Mouse (Mus musculus): ENCODE measurements around the gene Cd44. TPM values are rescaled to one million over a fixed set of nuclear protein-coding genes. Genes with fewer than 3 reads are reported as not detected.

Cd44 gene
- polyA plus RNA-seq, 1 experiment from 2014 or later, result 24.8 TPM

DNA sequence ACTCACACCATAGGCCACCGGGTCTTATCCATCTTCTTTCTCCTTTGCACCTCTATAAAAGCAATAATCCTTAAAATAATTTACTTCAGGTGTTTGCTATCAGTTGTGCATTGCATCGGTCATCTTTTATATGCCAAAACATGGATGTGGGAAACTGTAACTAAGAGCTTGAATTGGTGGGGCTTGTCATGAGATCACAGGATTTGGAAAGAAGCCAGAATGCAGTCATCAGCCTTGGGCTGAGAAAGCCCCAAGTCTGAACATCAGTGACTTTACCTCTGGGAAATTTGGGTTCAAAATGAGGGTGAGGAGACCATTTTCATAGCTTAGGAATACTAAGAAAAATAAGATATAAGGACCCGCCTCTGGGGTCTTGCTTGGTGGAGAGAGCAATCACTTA lies 4.1 kb upstream of the Cd44 start:
- H3K9ac ChIP-seq (ENCODE audit: low read depth, low read length), result no peak overlapping the region
- H3K9me3 ChIP-seq (replicated peaks; ENCODE audit: control insufficient read depth, low read length), result no peaks in the 10 kb centered on the region
- no peak overlapping the region for H3K27ac ChIP-seq (ENCODE audit: low read depth, low read length)
- H3K36me3 ChIP-seq (ENCODE audit: control insufficient read depth, insufficient read depth, low read length), result no peaks in the 10 kb centered on the region
- peaks cover 10% of the 10 kb centered on the region for H3K4me1 ChIP-seq (ENCODE audit: control insufficient read depth, insufficient read depth, low read length)
- no peak overlapping the region for H3K4me2 ChIP-seq
- H3K27me3 ChIP-seq (ENCODE audit: control insufficient read depth, insufficient read depth, low read length), result no peaks in the 10 kb centered on the region
- ATAC-seq (replicated peaks; ENCODE audit: insufficient number of reproducible peaks, low FRiP score, low TSS enrichment), result no peak
- WGBS (ENCODE audit: insufficient replicate concordance), result 52% methylated on average over 3 of the region's 3 CpGs
- H3K4me3 ChIP-seq (ENCODE audit: low read depth, low read length), result no peak overlapping the region

DNA sequence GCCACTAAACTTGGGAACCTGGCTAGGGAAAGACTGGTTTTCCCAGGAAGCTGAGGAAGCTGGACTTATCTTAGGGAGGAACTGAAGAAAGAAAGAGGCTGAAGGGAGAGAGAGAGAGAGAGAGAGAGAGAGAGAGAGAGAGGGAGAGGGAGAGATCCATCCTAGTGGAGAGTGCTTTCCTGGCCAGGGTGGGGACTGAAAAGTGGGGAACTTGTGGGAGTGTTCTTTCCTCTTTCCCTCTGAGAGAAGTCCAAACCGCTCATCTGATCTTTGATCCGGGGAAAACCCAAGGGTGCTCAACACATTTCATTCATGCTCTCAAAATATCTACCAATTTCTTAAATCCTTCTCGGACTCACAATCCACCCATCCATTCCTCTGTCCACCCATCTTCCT lies 361 bp upstream of the Cd44 start:
- H3K9me3 ChIP-seq (replicated peaks; ENCODE audit: control insufficient read depth, low read length), result no peaks in the 10 kb centered on the region
- peak overlapping the region; percentile 77 for H3K9ac ChIP-seq (ENCODE audit: low read depth, low read length)
- 17% methylated on average over 3 of the region's 3 CpGs for WGBS (ENCODE audit: insufficient replicate concordance)
- peak overlapping the region; percentile 52 for H3K27ac ChIP-seq (ENCODE audit: low read depth, low read length)
- no peaks in the 10 kb centered on the region for H3K36me3 ChIP-seq (ENCODE audit: control insufficient read depth, insufficient read depth, low read length)
- H3K4me2 ChIP-seq, result peak overlapping the region; percentile 73
- H3K4me3 ChIP-seq (ENCODE audit: low read depth, low read length), result peak overlapping the region; percentile 59
- peaks cover 12% of the 10 kb centered on the region for H3K4me1 ChIP-seq (ENCODE audit: control insufficient read depth, insufficient read depth, low read length)
- ATAC-seq (replicated peaks; ENCODE audit: insufficient number of reproducible peaks, low FRiP score, low TSS enrichment), result no peak
- H3K27me3 ChIP-seq (ENCODE audit: control insufficient read depth, insufficient read depth, low read length), result no peaks in the 10 kb centered on the region

DNA sequence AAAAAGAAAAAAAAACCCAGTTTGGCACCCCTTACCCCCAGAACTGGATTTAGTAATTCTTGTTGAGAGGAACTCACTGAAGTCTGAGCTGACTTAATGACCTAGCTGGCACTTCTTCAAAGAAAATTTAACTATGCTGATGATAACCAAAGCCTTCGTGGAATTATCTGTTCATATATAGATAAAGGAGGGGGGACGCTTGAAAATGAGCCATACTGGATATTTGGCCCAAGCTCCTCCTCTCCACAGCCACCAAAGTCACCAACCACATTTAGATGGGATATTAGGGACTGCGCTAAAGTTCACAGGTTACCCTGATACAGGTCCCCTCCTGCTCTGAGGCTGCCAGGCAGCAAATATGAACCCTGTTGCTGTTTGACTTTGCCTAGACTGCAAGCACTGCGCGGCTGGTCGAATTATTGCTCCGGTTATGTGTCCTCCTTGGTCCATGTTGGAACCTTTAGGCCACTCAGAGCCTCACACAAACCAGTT lies 1.2 kb downstream of the Cd44 start:
- 31% methylated on average over 7 of the region's 7 CpGs for WGBS (ENCODE audit: insufficient replicate concordance)
- Histone ChIP-seq H3K4me1 (ENCODE audit: control insufficient read depth, insufficient read depth, low read length) (peaks cover 11% of the 10 kb centered on the region), H3K4me3 (ENCODE audit: low read depth, low read length) (peak overlapping the region; percentile 59), H3K9ac (ENCODE audit: low read depth, low read length) (peak overlapping the region; percentile 77), H3K27ac (ENCODE audit: low read depth, low read length) (peak overlapping the region; percentile 52; the same call in 1 of the 2 replicates), H3K36me3 (ENCODE audit: control insufficient read depth, insufficient read depth, low read length) (no peaks in the 10 kb centered on the region), H3K27me3 (ENCODE audit: control insufficient read depth, insufficient read depth, low read length) (no peaks in the 10 kb centered on the region), H3K4me2 (peak overlapping the region; percentile 73), H3K9me3 (replicated peaks; ENCODE audit: control insufficient read depth, low read length) (no peaks in the 10 kb centered on the region)
- no peak for ATAC-seq (replicated peaks; ENCODE audit: insufficient number of reproducible peaks, low FRiP score, low TSS enrichment)

DNA sequence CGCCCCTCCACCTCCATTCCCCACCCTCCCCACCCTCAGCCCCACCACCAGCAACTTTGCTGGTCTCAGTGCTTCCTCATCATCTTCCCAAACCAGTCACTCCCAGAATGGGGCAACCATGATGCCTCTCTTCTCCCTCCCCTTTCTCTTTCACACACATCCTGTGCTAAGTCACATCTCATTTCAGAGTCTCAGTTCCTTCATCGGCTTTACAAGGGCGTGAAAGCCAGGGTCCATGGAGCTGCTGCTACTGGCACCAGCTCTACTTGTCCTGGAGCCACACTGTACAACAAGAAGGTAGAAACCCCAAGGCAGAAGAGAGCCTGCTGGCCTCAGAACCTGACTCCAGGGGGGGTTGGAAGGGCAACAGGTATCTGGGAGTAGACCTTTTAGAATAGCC lies 2.2 kb downstream of the Cd44 start:
- ATAC-seq (replicated peaks; ENCODE audit: insufficient number of reproducible peaks, low FRiP score, low TSS enrichment), result no peak
- Histone ChIP-seq H3K4me3 (ENCODE audit: low read depth, low read length) (peak overlapping the region; percentile 25; the same call in 1 of the 2 replicates), H3K4me1 (ENCODE audit: control insufficient read depth, insufficient read depth, low read length) (peaks cover 11% of the 10 kb centered on the region), H3K36me3 (ENCODE audit: control insufficient read depth, insufficient read depth, low read length) (no peaks in the 10 kb centered on the region), H3K27me3 (ENCODE audit: control insufficient read depth, insufficient read depth, low read length) (no peaks in the 10 kb centered on the region), H3K9ac (ENCODE audit: low read depth, low read length) (0 out of 2 replicates have a peak overlapping the region, but pooled peaks have one; percentile 34), H3K27ac (ENCODE audit: low read depth, low read length) (no peak overlapping the region), H3K9me3 (replicated peaks; ENCODE audit: control insufficient read depth, low read length) (no peaks in the 10 kb centered on the region), H3K4me2 (peak overlapping the region; percentile 73)
- WGBS (ENCODE audit: insufficient replicate concordance), result 51% methylated on average over 2 of the region's 3 CpGs

DNA sequence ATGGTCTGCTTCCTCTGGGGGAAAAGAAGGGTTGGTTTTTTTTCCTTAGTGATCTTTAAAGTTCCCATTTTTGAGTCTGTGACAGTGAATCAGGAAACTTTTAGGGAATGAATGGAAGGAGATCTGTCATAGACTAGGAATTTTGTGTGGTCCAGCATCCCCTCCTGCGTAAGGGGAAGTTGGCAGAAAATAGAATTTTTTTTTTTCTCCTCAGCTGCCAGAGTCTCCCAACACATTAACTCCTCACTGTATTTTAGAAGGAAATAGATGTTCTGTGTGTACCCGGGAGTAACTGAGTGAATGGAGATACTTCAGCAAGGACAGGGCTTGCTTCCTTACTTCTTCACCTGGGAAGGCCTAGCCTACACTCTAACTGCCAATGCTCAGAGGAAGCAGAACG lies 2.9 kb downstream of the Cd44 start:
- Histone ChIP-seq H3K4me2 (peak overlapping the region; percentile 73), H3K4me3 (ENCODE audit: low read depth, low read length) (no peak overlapping the region; the same call in 1 of the 2 replicates), H3K9me3 (replicated peaks; ENCODE audit: control insufficient read depth, low read length) (no peaks in the 10 kb centered on the region), H3K27me3 (ENCODE audit: control insufficient read depth, insufficient read depth, low read length) (no peaks in the 10 kb centered on the region), H3K27ac (ENCODE audit: low read depth, low read length) (no peak overlapping the region), H3K4me1 (ENCODE audit: control insufficient read depth, insufficient read depth, low read length) (peaks cover 11% of the 10 kb centered on the region), H3K9ac (ENCODE audit: low read depth, low read length) (no peak overlapping the region), H3K36me3 (ENCODE audit: control insufficient read depth, insufficient read depth, low read length) (no peaks in the 10 kb centered on the region)
- ATAC-seq (replicated peaks; ENCODE audit: insufficient number of reproducible peaks, low FRiP score, low TSS enrichment), result no peak
- WGBS (ENCODE audit: insufficient replicate concordance), result 73% methylated on average over 3 of the region's 3 CpGs

DNA sequence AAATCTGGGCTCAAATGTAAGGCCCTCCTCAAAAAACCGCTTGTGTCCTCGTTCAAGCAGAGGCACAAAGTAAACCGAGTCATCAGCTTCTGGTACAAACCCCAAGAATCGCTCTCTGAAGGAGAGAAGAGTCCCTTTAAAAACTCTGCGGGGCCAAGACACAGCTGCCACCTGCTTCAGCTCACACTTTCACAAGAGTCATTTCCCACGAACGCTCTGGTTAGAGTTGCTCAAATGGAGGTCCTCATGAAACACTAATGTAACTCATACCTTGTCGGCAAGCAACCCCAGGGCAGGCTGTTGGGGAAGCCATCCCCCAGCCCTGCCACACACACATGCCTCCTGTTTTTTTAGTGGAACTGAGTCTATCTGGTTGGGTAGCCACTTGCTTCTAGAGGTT lies 5.3 kb downstream of the Cd44 start:
- Histone ChIP-seq H3K9me3 (replicated peaks; ENCODE audit: control insufficient read depth, low read length) (no peaks in the 10 kb centered on the region), H3K27ac (ENCODE audit: low read depth, low read length) (no peak overlapping the region), H3K4me1 (ENCODE audit: control insufficient read depth, insufficient read depth, low read length) (peaks cover 22% of the 10 kb centered on the region), H3K4me2 (no peak overlapping the region), H3K27me3 (ENCODE audit: control insufficient read depth, insufficient read depth, low read length) (no peaks in the 10 kb centered on the region), H3K4me3 (ENCODE audit: low read depth, low read length) (no peak overlapping the region), H3K9ac (ENCODE audit: low read depth, low read length) (no peak overlapping the region), H3K36me3 (ENCODE audit: control insufficient read depth, insufficient read depth, low read length) (no peaks in the 10 kb centered on the region)
- WGBS (ENCODE audit: insufficient replicate concordance), result 81% methylated on average over 8 of the region's 8 CpGs
- no peak for ATAC-seq (replicated peaks; ENCODE audit: insufficient number of reproducible peaks, low FRiP score, low TSS enrichment)

DNA sequence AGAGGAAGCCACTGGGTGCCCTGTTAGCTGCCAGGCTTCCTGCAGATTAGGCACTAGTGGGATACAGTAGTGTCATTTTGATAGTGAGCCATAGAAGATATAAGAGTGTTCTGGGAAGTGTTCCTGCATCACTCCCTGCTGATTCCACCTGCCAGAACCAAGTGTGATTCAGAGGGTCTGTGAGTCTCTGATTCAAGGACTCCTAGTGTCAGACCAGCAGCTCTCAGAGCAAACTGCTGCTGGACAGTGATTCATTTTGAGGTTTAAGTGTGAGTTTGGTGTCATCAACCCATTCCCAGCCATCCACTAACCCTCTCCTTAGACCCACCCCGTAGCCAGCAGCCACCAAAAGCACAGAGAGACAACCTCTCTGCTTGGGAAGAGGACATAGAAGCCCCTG lies 6.3 kb downstream of the Cd44 start:
- WGBS (ENCODE audit: insufficient replicate concordance), result 73% methylated on average over 1 of the region's 1 CpGs
- no peak overlapping the region for H3K4me3 ChIP-seq (ENCODE audit: low read depth, low read length)
- no peaks in the 10 kb centered on the region for H3K27me3 ChIP-seq (ENCODE audit: control insufficient read depth, insufficient read depth, low read length)
- peaks cover 29% of the 10 kb centered on the region for H3K4me1 ChIP-seq (ENCODE audit: control insufficient read depth, insufficient read depth, low read length)
- H3K9me3 ChIP-seq (replicated peaks; ENCODE audit: control insufficient read depth, low read length), result no peaks in the 10 kb centered on the region
- no peak overlapping the region for H3K4me2 ChIP-seq
- no peak for ATAC-seq (replicated peaks; ENCODE audit: insufficient number of reproducible peaks, low FRiP score, low TSS enrichment)
- no peak overlapping the region for H3K9ac ChIP-seq (ENCODE audit: low read depth, low read length)
- no peaks in the 10 kb centered on the region for H3K36me3 ChIP-seq (ENCODE audit: control insufficient read depth, insufficient read depth, low read length)
- H3K27ac ChIP-seq (ENCODE audit: low read depth, low read length), result no peak overlapping the region

DNA sequence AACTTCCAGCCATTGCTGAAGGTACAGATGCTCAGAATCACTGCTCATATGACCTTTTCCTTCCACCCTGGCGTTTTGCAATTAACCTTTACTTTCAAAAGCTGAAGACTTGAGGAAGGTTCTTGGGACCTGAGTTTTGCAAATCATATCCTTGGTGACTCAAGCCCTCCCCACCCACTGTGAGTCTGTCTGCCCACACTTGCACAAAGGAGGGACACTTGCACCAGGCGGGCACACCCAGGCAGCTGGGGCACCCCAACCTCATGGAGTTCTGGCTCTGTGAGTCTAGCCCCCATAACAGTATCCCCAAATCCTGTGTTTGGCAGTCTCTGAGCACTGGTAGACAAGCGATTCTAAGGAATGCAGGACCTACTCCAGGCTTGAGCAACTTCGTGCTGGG lies 6.7 kb downstream of the Cd44 start:
- peaks cover 32% of the 10 kb centered on the region for H3K4me1 ChIP-seq (ENCODE audit: control insufficient read depth, insufficient read depth, low read length)
- no peaks in the 10 kb centered on the region for H3K36me3 ChIP-seq (ENCODE audit: control insufficient read depth, insufficient read depth, low read length)
- H3K4me2 ChIP-seq, result no peak overlapping the region
- WGBS (ENCODE audit: insufficient replicate concordance), result 66% methylated on average over 4 of the region's 4 CpGs
- no peak overlapping the region for H3K9ac ChIP-seq (ENCODE audit: low read depth, low read length)
- ATAC-seq (replicated peaks; ENCODE audit: insufficient number of reproducible peaks, low FRiP score, low TSS enrichment), result no peak
- no peak overlapping the region for H3K27ac ChIP-seq (ENCODE audit: low read depth, low read length)
- H3K9me3 ChIP-seq (replicated peaks; ENCODE audit: control insufficient read depth, low read length), result no peaks in the 10 kb centered on the region
- H3K4me3 ChIP-seq (ENCODE audit: low read depth, low read length), result no peak overlapping the region
- H3K27me3 ChIP-seq (ENCODE audit: control insufficient read depth, insufficient read depth, low read length), result no peaks in the 10 kb centered on the region

DNA sequence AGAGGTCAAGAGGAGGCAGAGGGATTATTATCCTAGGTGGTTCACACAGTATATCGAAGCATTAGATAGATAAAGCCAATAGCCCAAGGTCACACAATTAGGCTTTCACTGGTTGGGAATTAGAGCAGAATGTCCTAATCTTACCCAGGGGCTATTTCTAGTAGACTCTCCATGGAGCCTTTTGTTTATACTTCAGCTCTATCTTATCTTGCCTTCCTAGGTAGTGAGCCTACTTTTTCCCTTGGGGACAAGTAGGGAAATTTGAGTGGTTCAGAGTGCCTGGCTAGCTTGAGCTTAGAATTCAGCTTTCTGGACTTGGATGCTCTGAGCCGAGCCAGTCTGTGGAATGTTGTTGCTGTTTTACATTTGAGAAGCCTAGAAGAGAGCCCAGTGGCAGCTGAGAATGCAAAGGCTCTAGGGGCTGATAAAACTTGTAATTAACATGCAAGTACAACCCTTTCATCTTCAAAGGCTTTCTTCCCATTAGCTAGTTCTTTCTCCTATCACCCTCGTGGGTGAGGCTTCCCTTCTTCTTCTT lies 12.7 kb downstream of the Cd44 start:
- peak overlapping the region; percentile 16; the same call in 1 of the 2 replicates for H3K4me2 ChIP-seq
- 0 out of 2 replicates have a peak, but pooled peaks have one; percentile 7 for ATAC-seq (replicated peaks; ENCODE audit: insufficient number of reproducible peaks, low FRiP score, low TSS enrichment)
- 3% methylated on average over 3 of the region's 3 CpGs for WGBS (ENCODE audit: insufficient replicate concordance)

More for the DNA sequence above, 12.7 kb downstream of the Cd44 start:
- Histone ChIP-seq H3K9ac (ENCODE audit: low read depth, low read length) (no peak overlapping the region), H3K4me1 (ENCODE audit: control insufficient read depth, insufficient read depth, low read length) (peaks cover 38% of the 10 kb centered on the region), H3K36me3 (ENCODE audit: control insufficient read depth, insufficient read depth, low read length) (no peaks in the 10 kb centered on the region), H3K9me3 (replicated peaks; ENCODE audit: control insufficient read depth, low read length) (no peaks in the 10 kb centered on the region), H3K27me3 (ENCODE audit: control insufficient read depth, insufficient read depth, low read length) (no peaks in the 10 kb centered on the region), H3K27ac (ENCODE audit: low read depth, low read length) (peak overlapping the region; percentile 54), H3K4me3 (ENCODE audit: low read depth, low read length) (no peak overlapping the region)

Data from heart, embryonic 11.5 days (tissue).